Mouse (Mus musculus) fibroblast of lung, adult 2 months (primary cell): ENCODE data around the gene Msi2.

ENCODE experiments used
- DNase-seq: peaks from one replicate; pipeline ENCODE4 v3.0.0-alpha.2; 2011; ENCODE audit warnings: low read depth

Msi2 gene

GRCm38 (mm10) chr11:88482236-88482635 lies 236.1 kb downstream of the Msi2 start:
- DNase-seq, result no peak

- DNase-seq, result no peak
Measured at GRCm38 (mm10) chr11:88481602-88482161, 236.6 kb downstream of the Msi2 start.

- DNase-seq, result no peak
Measured at GRCm38 (mm10) chr11:88481092-88481601, 237.2 kb downstream of the Msi2 start.

- DNase-seq, result peak; percentile 23
Measured at GRCm38 (mm10) chr11:88479498-88479897, 238.8 kb downstream of the Msi2 start.

GRCm38 (mm10) chr11:88474889-88475440 lies 243.3 kb downstream of the Msi2 start:
- DNase-seq, result no peak

- DNase-seq, result no peak
Measured at GRCm38 (mm10) chr11:88472731-88473130, 245.6 kb downstream of the Msi2 start.

GRCm38 (mm10) chr11:88471981-88472647 lies 246.2 kb downstream of the Msi2 start:
- DNase-seq, result peak; percentile 36

GRCm38 (mm10) chr11:88470599-88470998 lies 247.7 kb downstream of the Msi2 start:
- DNase-seq, result no peak

- DNase-seq, result no peak
Measured at GRCm38 (mm10) chr11:88468996-88469395, 249.3 kb downstream of the Msi2 start.

- peak; percentile 67 for DNase-seq
Measured at GRCm38 (mm10) chr11:88467498-88468245, 250.6 kb downstream of the Msi2 start.

GRCm38 (mm10) chr11:88463951-88464350 lies 254.4 kb downstream of the Msi2 start:
- no peak for DNase-seq

GRCm38 (mm10) chr11:88462789-88463188 lies 255.5 kb downstream of the Msi2 start:
- no peak for DNase-seq

GRCm38 (mm10) chr11:88461601-88462000 lies 256.7 kb downstream of the Msi2 start:
- DNase-seq, result no peak

- no peak for DNase-seq
Measured at GRCm38 (mm10) chr11:88459946-88460736, 258.2 kb downstream of the Msi2 start.

- DNase-seq, result no peak
Measured at GRCm38 (mm10) chr11:88457241-88457738, 261.0 kb downstream of the Msi2 start.

GRCm38 (mm10) chr11:88454867-88455806 lies 263.2 kb downstream of the Msi2 start:
- no peak for DNase-seq

GRCm38 (mm10) chr11:88449180-88449579 lies 269.1 kb downstream of the Msi2 start:
- DNase-seq, result no peak

- DNase-seq, result no peak
Measured at GRCm38 (mm10) chr11:88448571-88448970, 269.7 kb downstream of the Msi2 start.

- no peak for DNase-seq
Measured at GRCm38 (mm10) chr11:88447350-88447749, 271.0 kb downstream of the Msi2 start.

- no peak for DNase-seq
Measured at GRCm38 (mm10) chr11:88443905-88444304, 274.4 kb downstream of the Msi2 start.

GRCm38 (mm10) chr11:88443291-88443690 lies 275.0 kb downstream of the Msi2 start:
- no peak for DNase-seq
